Mouse (Mus musculus): ENCODE data around the gene Notch2.

Notch2 gene

GRCm38 (mm10) chr3:98079601-98080215, 66.4 kb downstream of the Notch2 start:
- no peak for DNase-seq

- DNase-seq: no peak
These were observed 67.3 kb downstream of the Notch2 start for GRCm38 (mm10) chr3:98080630-98081029.

DNA sequence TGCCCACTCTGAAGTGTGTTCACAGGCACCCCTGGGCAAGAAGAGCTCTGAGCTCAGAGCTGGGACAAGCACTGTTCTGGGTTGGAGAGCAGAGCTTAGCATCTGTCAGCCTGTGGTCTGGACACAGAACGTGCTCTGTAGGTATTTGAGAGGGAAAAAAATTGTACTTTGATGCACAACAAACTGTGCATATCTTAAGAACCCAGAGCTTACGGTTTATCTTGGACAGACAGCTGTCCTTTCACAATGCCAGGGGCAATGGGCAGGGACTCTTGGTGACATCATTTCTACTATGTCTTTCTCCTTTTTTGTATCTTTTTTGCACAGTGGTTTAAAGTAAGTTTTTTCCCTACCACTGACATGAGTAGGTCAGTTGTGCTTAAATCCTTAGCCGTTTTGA, 68.9 kb downstream of the Notch2 start:
- DNase-seq: no peak

DNA sequence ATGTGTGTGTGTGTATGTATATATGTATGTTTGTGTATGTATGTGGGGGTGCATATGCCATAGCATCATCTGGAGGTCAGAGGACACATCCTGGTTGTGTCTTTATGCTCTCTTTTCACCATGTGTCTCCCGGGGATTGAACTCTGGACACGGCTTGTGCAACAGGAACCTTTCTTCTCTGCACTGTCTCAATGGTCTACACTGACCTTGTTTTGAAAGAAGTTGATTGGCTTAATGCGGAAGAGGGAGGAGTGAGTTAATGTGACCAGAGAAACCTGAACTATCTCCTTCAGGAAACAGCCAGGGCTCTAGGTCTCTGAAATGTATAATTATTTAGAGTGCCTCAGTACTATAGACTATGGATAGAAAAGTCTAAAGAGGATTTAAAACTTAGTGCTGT, 69.6 kb downstream of the Notch2 start:
- no peak for DNase-seq

- no peak for DNase-seq
These were observed 70.8 kb downstream of the Notch2 start for GRCm38 (mm10) chr3:98084061-98084655.

DNA sequence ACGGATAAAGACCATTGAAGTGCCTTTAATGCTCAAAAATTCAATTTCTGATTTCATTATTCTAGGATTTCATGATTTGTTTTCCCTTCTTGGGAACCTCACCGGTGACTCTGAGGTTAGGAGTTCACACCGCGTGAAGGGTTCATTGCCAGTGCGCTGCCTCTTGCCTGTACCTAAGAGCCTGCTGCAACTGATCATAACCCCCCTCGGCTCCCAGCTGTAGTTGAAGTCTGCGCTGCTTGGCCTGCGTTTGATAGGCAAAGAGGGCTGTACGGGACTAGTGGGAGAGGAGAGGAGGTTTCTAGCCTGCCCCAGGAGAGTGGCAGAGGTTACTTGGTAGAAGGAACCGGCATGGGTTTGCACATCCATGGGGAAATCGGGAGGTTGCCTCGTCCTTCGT, 71.5 kb downstream of the Notch2 start:
- DNase-seq: no peak

- no peak for DNase-seq
These were observed 72.5 kb downstream of the Notch2 start for GRCm38 (mm10) chr3:98085812-98086268.

DNA sequence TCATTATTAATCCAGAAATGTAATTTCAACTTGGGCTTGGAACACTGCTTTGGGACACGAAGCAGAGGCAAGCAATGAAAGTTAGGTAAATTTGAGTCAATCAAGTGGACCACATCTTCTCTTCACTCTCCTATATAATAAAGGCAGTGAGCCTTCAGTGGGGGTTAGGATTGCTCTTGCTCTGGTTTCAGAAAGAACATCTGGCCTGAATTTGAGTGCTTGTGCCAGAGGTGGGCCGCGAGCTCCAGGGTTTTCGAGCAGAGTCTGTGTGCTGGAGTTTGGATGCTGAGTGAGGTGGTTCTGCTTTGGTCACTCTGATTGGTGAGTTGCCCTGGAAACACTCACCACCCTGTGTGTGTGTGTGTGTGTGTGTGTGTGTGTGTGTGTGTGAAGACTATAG, 73.1 kb downstream of the Notch2 start:
- no peak for DNase-seq

DNA sequence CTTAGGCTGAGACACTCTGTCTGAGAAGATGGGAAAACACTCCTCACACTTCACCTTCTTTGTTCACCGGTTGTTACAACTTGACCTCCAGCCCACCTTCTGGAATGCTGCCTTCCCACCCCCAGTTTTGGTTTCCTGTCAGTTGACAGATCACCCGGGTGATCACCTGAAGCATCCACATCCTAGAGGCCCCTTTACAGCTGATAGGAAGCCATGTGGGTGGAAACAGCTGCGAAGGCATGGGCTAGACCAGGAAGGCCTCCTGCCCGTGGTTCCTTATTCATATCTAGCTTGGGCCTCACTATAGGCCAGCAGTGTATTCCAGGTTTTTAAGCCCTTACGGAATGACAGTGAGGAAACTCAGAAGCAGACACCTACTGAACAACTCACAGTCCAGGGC, 73.5 kb downstream of the Notch2 start:
- no peak for DNase-seq

DNA sequence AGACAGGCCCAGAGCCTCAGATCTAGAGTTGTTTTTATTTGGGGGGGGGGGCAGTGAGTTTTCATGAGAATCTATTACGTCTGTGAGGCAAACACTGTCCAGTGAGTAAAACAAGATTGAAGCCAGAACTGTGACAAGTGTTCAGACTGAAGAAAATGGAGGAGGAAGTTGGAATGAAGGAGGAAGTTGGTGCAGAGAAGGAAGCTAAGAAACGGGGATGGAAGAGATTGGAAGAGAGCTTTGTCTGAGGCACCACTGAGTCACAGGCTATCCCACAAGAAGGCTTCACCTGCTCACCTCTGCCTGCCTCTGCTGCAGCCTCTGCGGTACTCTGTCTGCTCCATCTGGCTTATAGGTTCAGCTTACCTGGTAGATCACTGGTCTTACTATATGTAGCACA, 74.2 kb downstream of the Notch2 start:
- no peak for DNase-seq

- no peak for DNase-seq
These were observed 76.4 kb downstream of the Notch2 start for GRCm38 (mm10) chr3:98089702-98090101.

DNA sequence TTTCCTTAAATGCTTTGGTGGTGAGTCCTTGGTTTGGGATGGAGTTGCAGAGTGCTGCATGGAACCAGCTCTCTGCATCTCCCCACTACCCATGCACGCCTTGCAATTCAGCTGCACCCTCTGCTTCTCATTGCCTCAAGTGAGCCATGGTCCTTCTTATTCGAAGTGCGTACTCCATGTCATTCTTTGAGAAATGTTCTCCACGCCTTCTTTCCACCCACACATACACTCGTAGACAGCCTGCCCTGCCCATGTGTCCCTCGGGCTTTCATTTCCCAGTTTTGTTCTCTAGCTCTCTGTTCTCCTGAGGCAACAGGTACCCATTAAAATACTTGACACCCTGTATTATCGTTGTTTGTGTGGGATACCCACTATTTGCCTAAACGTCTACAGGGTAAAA, 76.8 kb downstream of the Notch2 start:
- DNase-seq: no peak

- DNase-seq: no peak
These were observed 79.5 kb downstream of the Notch2 start for GRCm38 (mm10) chr3:98092680-98093370.

DNA sequence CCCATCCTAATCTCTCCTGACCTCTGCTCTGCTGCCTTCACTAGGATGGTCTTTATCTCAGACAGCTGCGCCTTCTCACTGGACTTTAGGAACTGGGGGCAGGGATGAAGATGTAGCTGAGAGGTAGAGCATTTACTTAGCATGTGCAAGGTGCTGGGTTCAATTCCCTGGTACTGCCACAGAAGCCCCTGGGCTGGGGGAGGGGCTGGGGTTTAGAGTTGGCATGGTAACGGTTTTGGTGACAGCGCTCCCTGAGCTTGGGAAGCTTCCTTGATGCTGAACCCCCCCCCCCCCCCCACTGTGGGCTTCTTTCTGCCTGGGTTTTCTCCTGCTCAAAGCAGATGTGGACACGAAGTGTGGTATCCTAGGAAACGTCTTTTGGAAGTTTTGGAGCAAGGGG, 80.6 kb downstream of the Notch2 start:
- DNase-seq: no peak

DNA sequence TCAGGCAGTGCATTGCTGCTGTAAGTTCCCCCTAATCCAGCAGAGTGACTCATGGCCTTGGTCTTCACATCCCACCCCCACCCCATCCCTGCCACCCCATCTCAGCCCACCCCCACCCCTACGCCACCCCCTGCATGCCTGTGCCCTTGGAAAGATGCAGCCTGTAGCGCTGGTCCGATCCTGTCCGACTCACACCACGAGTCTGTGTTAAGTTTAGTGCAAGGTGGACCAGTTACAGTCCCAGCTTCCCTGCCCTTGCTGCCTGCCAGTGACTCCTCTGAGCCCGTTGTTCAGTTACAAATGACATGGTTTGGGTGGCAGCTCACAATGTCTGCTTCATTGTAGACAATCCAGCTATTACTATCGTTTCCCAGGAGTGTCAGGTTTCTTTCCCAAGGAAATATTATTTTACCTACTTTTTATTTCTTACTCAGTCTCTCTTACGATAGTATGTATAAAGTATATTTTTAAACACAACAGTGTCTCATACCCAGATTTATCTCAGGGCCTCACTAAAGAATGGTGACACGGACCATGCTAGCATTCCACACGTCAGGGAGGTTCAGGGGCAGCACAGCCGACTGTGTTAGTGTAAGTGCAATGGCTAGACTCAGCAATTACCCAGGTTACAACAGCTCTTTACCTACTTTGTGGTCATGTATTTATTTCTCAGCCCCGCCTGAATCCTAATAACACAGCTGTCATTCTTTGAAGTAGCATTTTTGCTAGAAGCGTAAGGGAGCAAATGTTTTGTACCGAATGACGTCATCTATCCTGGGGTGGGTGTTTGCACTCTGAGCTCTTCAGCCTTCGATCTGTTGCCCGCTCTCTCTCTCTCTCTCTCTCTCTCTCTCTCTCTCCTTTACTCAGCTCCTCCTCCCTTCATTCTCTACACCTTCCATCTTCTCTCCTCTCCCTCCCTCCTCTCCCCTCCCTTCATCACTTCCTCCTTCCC, 81.6 kb downstream of the Notch2 start:
- no peak for DNase-seq

DNA sequence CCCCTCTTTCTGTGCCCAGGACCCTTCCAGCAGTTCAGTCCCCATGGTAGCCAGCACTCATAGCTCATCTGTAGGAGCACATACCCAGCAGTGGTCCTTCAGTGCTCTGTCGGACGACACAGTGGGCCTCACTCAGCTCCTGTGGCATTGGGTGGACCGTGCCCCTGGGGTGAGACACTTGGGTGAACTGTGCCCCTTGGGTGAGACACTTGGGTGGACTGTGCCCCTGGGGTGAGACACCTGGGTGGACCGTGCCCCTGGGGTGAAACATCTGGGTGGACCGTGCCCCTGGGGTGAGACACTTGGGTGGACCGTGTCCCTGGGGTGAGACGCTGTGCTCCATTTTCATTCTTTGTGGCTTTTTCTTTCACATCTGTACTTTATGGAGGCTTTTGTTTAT, 83.7 kb downstream of the Notch2 start:
- DNase-seq: no peak

DNA sequence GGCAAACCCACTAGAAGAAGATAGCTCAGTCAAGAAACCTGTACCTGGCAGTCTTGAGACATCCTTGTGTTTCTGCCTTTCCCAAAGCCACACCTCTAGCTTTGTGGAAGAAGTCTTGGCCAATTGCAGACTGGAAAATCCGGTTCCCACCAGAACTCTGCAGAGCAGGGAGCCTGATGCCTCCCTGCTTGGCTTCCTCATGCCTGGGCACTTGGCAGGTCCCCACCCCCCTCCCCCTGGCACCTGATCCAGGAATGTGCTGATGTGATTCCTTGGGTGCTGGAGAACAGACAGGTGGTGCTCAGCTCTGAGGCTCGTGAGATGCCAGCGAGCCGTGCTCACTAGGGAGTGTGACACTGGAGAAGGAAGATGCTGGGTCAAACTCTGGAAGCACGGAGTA, 85.3 kb downstream of the Notch2 start:
- no peak for DNase-seq

DNA sequence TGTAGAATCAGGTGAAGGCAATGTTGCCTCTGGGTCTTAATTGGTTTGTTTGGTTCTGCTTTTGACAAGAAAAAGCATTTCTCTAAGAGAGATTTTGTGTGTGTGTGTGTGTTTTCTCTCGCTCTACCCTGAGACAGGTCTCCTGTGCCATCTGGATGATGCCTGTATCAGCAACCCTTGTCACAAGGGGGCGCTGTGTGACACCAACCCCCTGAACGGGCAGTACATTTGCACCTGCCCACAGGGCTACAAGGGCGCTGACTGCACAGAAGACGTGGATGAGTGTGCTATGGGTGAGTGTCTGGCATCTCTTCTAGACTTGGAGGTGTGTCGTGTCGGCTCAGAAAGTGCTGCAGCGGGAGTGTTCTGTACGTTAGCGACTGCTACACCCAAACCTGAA, 86.0 kb downstream of the Notch2 start:
- no peak for DNase-seq

DNA sequence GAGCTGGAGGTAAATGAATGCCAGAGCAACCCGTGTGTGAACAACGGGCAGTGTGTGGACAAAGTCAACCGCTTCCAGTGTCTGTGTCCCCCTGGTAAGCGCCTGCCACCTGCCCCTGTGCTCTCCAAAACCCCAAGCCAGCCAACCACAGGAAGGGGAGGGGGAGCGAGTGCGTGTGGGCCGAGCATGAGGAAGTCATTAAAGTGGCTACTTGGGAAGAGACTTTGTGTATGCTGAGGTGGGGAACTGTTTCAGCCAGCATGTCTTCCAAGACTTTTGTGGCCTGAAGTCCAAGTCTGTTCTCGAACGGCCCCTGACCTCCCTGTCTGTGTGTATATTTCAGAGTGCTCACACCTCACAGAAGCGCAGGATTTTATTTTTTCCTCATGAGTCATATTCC, 88.2 kb downstream of the Notch2 start:
- DNase-seq: no peak

DNA sequence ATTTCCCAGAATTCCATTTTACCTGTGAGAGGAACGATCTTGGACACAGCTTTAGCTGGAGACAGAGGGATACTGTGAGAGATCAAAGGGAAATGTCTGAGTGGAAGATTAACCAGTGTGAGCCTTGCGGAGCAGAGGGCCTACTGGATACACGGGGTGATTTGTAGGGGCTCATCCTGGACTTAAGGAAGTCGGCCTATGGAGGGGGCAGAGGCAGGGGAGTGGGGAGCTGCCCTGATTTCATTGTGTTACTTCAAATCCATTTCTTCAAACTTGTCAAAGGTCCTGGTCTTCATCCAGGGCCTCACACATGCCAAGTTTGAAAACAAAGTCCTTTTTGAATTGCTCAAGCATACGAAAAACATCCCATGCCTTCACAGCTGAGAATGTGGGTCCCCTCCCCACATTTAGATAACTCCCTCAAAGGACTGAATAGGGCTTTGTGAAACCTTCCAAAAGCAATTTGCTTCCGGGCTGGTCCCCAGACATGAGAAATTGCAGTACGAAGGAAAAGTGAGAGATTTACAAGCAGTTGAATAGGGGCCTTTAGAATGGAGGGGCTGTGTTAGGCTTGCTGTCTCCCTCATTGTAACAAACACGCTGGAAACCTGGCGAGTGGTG, 91.6 kb downstream of the Notch2 start:
- no peak for DNase-seq

- DNase-seq: no peak
These were observed 92.2 kb downstream of the Notch2 start for GRCm38 (mm10) chr3:98105496-98105895.

GRCm38 (mm10) chr3:98106115-98106514, 92.8 kb downstream of the Notch2 start:
- DNase-seq: no peak
